8 mouse cellular contexts compared by ENCODE assay signal in the genomic region with DNA sequence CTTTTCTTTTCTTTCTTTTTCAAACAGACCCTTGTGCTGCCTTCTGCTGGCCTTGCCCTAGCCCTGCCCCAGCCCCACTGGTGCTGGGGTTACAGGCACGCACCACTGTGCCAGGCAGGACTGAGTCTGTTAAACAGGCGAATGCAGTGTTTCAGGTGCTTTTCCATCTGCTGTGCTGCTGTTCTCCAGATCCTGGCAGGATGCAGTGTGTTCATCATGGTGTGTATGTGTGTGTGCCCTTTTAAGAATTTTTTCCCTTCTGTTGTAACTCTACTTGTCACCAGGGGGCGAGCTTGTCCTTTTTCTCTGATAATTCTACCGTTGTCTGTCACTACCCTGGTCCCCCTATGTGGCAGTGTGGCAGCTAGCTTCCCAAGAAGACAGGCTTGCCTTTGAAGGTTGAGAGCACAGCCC. TPM values are rescaled to one million over a fixed set of nuclear protein-coding genes. Genes with fewer than 3 reads are reported as not detected.
DNase-seq lines count a peak whose midpoint lies in the region; ATAC-seq and TF ChIP-seq lines count a peak whose summit lies in the region.

No protein-coding gene starts in this region.

- no peak overlapping the region for H3K4me3 ChIP-seq in hindbrain, embryonic 10.5 days

- 14% methylated on average over 4 of the region's 4 CpGs for WGBS in hindbrain, embryonic 10.5 days

- ATAC-seq in erythroid progenitor cell, adult 5-6 weeks (replicated peaks; ENCODE audit: low FRiP score, poor library complexity, severe bottlenecking) = 0 out of 2 replicates have a peak, but pooled peaks have one; percentile 49
- peak; percentile 96 for ATAC-seq in megakaryocyte, adult 5-6 weeks (ENCODE audit: poor library complexity, severe bottlenecking)

- H3K4me1 ChIP-seq in hindbrain, embryonic 10.5 days (replicated peaks) = peaks cover 27% of the 10 kb centered on the region

- H3K27me3 ChIP-seq in hindbrain, embryonic 10.5 days (ENCODE audit: insufficient read depth, poor library complexity, severe bottlenecking) = no peaks in the 10 kb centered on the region

- peak; percentile 66; the same call in 1 of the 2 replicates for TF ChIP-seq CTCF in brain, embryonic 14.5 days (IDR thresholded peaks at IDR 0.05; ENCODE audit: borderline replicate concordance, extremely low read depth, insufficient read depth, insufficient read length)

- DNase-seq in heart, adult 18-20 months = peak; percentile 58 to 84
- DNase-seq in heart, postnatal 25 days (ENCODE audit: low spot score) = no peak
- DNase-seq in brain, embryonic 14.5 days (ENCODE audit: low read depth) = peak; percentile 92
- DNase-seq in hindbrain, embryonic 10.5 days (ENCODE audit: low spot score) = peak; percentile 73
- peak; percentile 40 to 75 for DNase-seq in layer of hippocampus, postnatal 25 days (ENCODE audit: extremely low spot score in 1 of 2, low spot score in 1 of 2)
- peak; percentile 28 for DNase-seq in right cerebral cortex, postnatal 25 days

- TF ChIP-seq POLR2A in brain, embryonic 14.5 days (IDR thresholded peaks at IDR 0.05; ENCODE audit: borderline replicate concordance, extremely low read depth, insufficient read depth, insufficient read length, poor library complexity, severe bottlenecking) = no peak

- peak overlapping the region; percentile 62 for H3K27ac ChIP-seq in hindbrain, embryonic 10.5 days

- intact Hi-C loops in heart, postnatal 25 days (cut with DNase I) = loop anchor here (2.0 kb wide), 2 partner anchors 122 to 152 kb away; no protein-coding TSS in a partner anchor

- H3K9me3 ChIP-seq in hindbrain, embryonic 10.5 days = no peaks in the 10 kb centered on the region

- peaks cover 64% of the 10 kb centered on the region for H3K36me3 ChIP-seq in hindbrain, embryonic 10.5 days

RNA-seq across cellular contexts. Expression of gene Coa7, which starts 11.3 kb away (rescaled TPM):
- total RNA-seq in heart, adult 18-20 months (2021) = 10 to 100 TPM; 35.6 to 39.8 TPM
- 10 to 100 TPM; 35.2 to 37.8 TPM for total RNA-seq in heart, postnatal 25 days (2021)
- polyA plus RNA-seq in brain, embryonic 14.5 days (2012; rRNA removed) = 17.5 and 18.8 TPM in 2 replicates
- total RNA-seq in erythroid progenitor cell, adult 5-6 weeks (2015; ENCODE audit: low replicate concordance) = 2.5 TPM in 1 of 2 replicates, not detected in the other
- 2.8 and 11.9 TPM in 2 replicates for total RNA-seq in erythroid progenitor cell, adult 5-6 weeks (2017; ENCODE audit: low replicate concordance)
- polyA plus RNA-seq in hindbrain, embryonic 10.5 days (2016; fragmentation: Nextera tagmentation; extraction: Ambion mirVana) = 65.2 and 68.6 TPM in 2 replicates
- total RNA-seq in layer of hippocampus, postnatal 25 days (2021) = 10 to 100 TPM; 26.2 to 26.4 TPM
- 4.3 and 10.3 TPM in 2 replicates for total RNA-seq in megakaryocyte, adult 5-6 weeks (2015)
- total RNA-seq in megakaryocyte, adult 5-6 weeks (2017) = 3.8 and 14.3 TPM in 2 replicates

RNA-seq across cellular contexts. Expression of gene Zyg11b, which starts 38.4 kb away (rescaled TPM):
- 10 to 100 TPM; 38.7 to 39.6 TPM for total RNA-seq in heart, adult 18-20 months (2021)
- total RNA-seq in heart, postnatal 25 days (2021) = 10 to 100 TPM; 33.6 to 40.4 TPM
- 41.2 and 58.5 TPM in 2 replicates for polyA plus RNA-seq in brain, embryonic 14.5 days (2012; rRNA removed)
- 3.8 and 5.0 TPM in 2 replicates for total RNA-seq in erythroid progenitor cell, adult 5-6 weeks (2015; ENCODE audit: low replicate concordance)
- 2.0 and 4.5 TPM in 2 replicates for total RNA-seq in erythroid progenitor cell, adult 5-6 weeks (2017; ENCODE audit: low replicate concordance)
- 13.0 and 17.0 TPM in 2 replicates for polyA plus RNA-seq in hindbrain, embryonic 10.5 days (2016; fragmentation: Nextera tagmentation; extraction: Ambion mirVana)
- 100 to 1,000 TPM; 103 to 106 TPM for total RNA-seq in layer of hippocampus, postnatal 25 days (2021)
- total RNA-seq in megakaryocyte, adult 5-6 weeks (2015) = 17.6 and 18.9 TPM in 2 replicates
- total RNA-seq in megakaryocyte, adult 5-6 weeks (2017) = 21.6 and 25.9 TPM in 2 replicates

RNA-seq across cellular contexts. Expression of gene Shisal2a, which starts 43.9 kb away (rescaled TPM):
- not detected for total RNA-seq in heart, adult 18-20 months (2021)
- not detected for total RNA-seq in heart, postnatal 25 days (2021)
- 4.7 and 6.1 TPM in 2 replicates for polyA plus RNA-seq in brain, embryonic 14.5 days (2012; rRNA removed)
- not detected in 2 replicates for total RNA-seq in erythroid progenitor cell, adult 5-6 weeks (2015; ENCODE audit: low replicate concordance)
- not detected in 2 replicates for total RNA-seq in erythroid progenitor cell, adult 5-6 weeks (2017; ENCODE audit: low replicate concordance)
- polyA plus RNA-seq in hindbrain, embryonic 10.5 days (2016; fragmentation: Nextera tagmentation; extraction: Ambion mirVana) = 1.1 and 2.4 TPM in 2 replicates
- total RNA-seq in layer of hippocampus, postnatal 25 days (2021) = not detected
- not detected in 2 replicates for total RNA-seq in megakaryocyte, adult 5-6 weeks (2015)
- total RNA-seq in megakaryocyte, adult 5-6 weeks (2017) = not detected in 2 replicates
